Mouse (Mus musculus) c-Kit-positive CD71-positive TER-119-negative erythroid progenitor cells, embryonic 14.5 days (primary cell): ENCODE measurements at regions not wholly inside any gene's neighbourhood (a gene's known extent, or its start where the extent isn't known, plus 50 kb on each side); places are given as distances from the start of the nearest gene placed in this dataset.

ENCODE experiments used
- DNase-seq: peaks from one replicate; pipeline ENCODE4 v3.0.0-alpha.2; 2013; ENCODE audit warnings: low read depth

- DNase-seq: no peak
Observed at GRCm38 (mm10) chr4:80691774-80692485, 142.0 kb upstream of the Tyrp1 start.

DNA sequence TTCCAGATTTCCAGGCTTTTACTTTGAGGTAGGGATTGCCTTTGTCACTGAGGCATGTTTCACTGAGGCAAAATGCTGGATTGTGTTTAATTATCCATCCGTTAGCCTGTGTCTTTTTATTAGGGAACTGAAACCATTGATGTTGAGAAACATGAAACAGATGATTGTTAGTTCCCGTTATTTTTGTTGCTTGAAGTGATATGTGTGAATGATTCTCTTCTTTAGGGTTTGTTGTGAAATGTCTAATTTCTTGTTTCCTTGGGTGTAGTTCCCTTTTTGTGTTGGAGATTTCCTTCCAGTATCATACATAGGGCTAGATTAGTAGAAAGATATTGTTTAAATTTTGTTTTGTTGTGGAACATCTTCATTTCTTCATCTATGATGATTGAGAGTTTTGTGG lies 121.2 kb upstream of the Tyrp1 start:
- DNase-seq: no peak

GRCm38 (mm10) chr4:80744975-80745734 lies 88.8 kb upstream of the Tyrp1 start:
- no peak for DNase-seq

DNA sequence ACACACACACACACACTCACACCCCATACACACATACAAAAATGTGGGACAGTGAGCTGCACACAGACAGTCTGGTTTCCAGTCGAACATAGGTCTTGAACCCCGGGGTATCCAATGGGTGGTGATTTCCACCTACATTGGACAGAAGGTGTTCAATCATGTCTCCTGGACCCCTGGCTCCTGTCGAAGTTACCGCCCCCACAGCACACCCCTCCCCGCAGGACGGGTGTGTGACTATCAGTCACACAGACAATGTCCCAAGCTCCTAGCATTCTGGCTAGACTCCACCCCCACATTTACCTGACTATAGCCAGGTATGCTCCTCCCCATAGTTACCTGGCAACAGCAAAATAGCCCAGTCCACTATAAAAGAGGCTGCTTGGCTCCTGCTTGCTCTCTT lies 81.7 kb upstream of the Tyrp1 start:
- DNase-seq: no peak

- DNase-seq: no peak
Observed at GRCm38 (mm10) chr4:80756114-80756513, 77.8 kb upstream of the Tyrp1 start.

- no peak for DNase-seq
Observed at GRCm38 (mm10) chr4:80764024-80764423, 69.9 kb upstream of the Tyrp1 start.

GRCm38 (mm10) chr4:80765781-80766180 lies 68.1 kb upstream of the Tyrp1 start:
- DNase-seq: peak; percentile 6

DNA sequence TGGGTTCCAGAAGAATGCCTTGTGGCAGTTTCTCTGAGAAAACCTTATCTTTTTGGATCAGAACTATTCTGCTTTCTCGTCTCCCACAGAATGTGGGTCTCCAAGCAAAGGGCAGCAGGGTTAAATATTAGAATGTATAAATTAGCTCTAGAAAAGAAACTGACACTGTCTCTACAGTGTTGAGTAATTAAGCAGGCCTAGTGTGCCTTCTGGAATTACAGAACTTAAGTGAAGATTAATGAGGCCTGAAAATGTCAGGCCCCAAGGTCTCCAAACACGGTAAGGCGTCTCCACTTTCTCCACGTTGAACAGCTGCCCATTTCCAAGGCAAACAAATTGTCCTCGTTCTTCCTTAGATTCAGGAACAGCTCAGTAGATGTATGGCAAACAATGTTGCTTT lies 66.5 kb upstream of the Tyrp1 start:
- DNase-seq: no peak
